Mouse (Mus musculus): ENCODE measurements around the gene Ptgdr. TPM values are rescaled to one million over a fixed set of nuclear protein-coding genes. Genes with fewer than 3 reads are reported as not detected.
"Not testable (repeated sequence)": the region's sequence is repeated elsewhere in the genome, so short reads cannot be mapped to it uniquely, and the experiment has no call there.

Gene Ptgdr
- polyA plus RNA-seq, 1 experiment = not detected

GRCm38 (mm10) chr14:44827736-44828135 is 31.4 kb downstream of the Ptgdr start:
- 46% methylated on average over 4 of the region's 4 CpGs for WGBS
- H3K4me1 ChIP-seq (ENCODE audit: control insufficient read depth, insufficient read depth, low read length) = no peaks in the 10 kb centered on the region
- TF ChIP-seq CTCF (IDR thresholded peaks at IDR 0.05; ENCODE audit: control insufficient read depth, insufficient read depth, low read length) (no peak), POLR2A (IDR thresholded peaks at IDR 0.05; ENCODE audit: borderline replicate concordance, control insufficient read depth, low read depth, low read length) (no peak)

GRCm38 (mm10) chr14:44821177-44822057 is 37.8 kb downstream of the Ptgdr start:
- Histone ChIP-seq H3K4me1 (ENCODE audit: control insufficient read depth, insufficient read depth, low read length) (no peaks in the 10 kb centered on the region), H3K4me3 (replicated peaks; ENCODE audit: control insufficient read depth, low read depth, low read length) (no peak overlapping the region), H3K27ac (ENCODE audit: control insufficient read depth, insufficient read depth, low read depth, low read length, poor library complexity) (no peak overlapping the region)
- no peak for TF ChIP-seq POLR2A (IDR thresholded peaks at IDR 0.05; ENCODE audit: borderline replicate concordance, control insufficient read depth, low read depth, low read length)
- no peak for TF ChIP-seq CTCF (IDR thresholded peaks at IDR 0.05; ENCODE audit: control insufficient read depth, insufficient read depth, low read length)
- 70% methylated on average over 7 of the region's 7 CpGs for WGBS

More at GRCm38 (mm10) chr14:44827736-44828135, 31.4 kb downstream of the Ptgdr start:
- Histone ChIP-seq H3K27ac (ENCODE audit: control insufficient read depth, insufficient read depth, low read depth, low read length, poor library complexity) (no peak overlapping the region), H3K4me3 (replicated peaks; ENCODE audit: control insufficient read depth, low read depth, low read length) (no peak overlapping the region)

GRCm38 (mm10) chr14:44813152-44813551 is 46.0 kb downstream of the Ptgdr start:
- H3K4me1 ChIP-seq (ENCODE audit: control insufficient read depth, insufficient read depth, low read length); H3K4me3 ChIP-seq (replicated peaks; ENCODE audit: control insufficient read depth, low read depth, low read length); H3K27ac ChIP-seq (ENCODE audit: control insufficient read depth, insufficient read depth, low read depth, low read length, poor library complexity): not testable (repeated sequence)

Other genes with a start within 250 kb of the Ptgdr start
- not detected in 2 replicates for gene Gm5624, start 231.4 kb downstream of the Ptgdr start, polyA plus RNA-seq (2011; ENCODE audit: insufficient read depth, insufficient read length, low replicate concordance, missing spikeins)
- not detected in 2 replicates for gene Gm8257, start 152.9 kb downstream of the Ptgdr start, polyA plus RNA-seq (2011; ENCODE audit: insufficient read depth, insufficient read length, low replicate concordance, missing spikeins)
- not detected in 2 replicates for gene Gm8267, start 109.0 kb downstream of the Ptgdr start, polyA plus RNA-seq (2011; ENCODE audit: insufficient read depth, insufficient read length, low replicate concordance, missing spikeins)
- gene Ptger2, start 128.8 kb upstream of the Ptgdr start, polyA plus RNA-seq (2011; ENCODE audit: insufficient read depth, insufficient read length, low replicate concordance, missing spikeins) = 1.3 and 3.7 TPM in 2 replicates

Data from bone marrow, adult 2 months (tissue).